In genomic region chr8:122695438-122696042, GRCm38 (mm10) we compare ENCODE assay signal across 13 mouse cellular contexts. TPM values are rescaled to one million over a fixed set of nuclear protein-coding genes. Genes with fewer than 3 reads are reported as not detected.
DNase-seq lines count a peak whose midpoint lies in the region; ATAC-seq and TF ChIP-seq lines count a peak whose summit lies in the region.
"Had no signal": no experiment of that assay in that cellular context is flagged by ENCODE, and none has a peak within 500 bp of the region (broad histone marks: within the 10 kb centered on the region; RNA-seq: fewer than 3 reads in every experiment).

No protein-coding gene starts in this region.

- no peak for ATAC-seq in heart, embryonic 13.5 days (ENCODE audit: extremely low read depth, insufficient number of reproducible peaks, low FRiP score, low TSS enrichment)
- ATAC-seq in liver, postnatal 0 days: peak; percentile 84
- ATAC-seq: forebrain, embryonic 15.5 days; intestine, postnatal 0 days had no signal

- peak overlapping the region; percentile 62 for H3K4me2 ChIP-seq in heart, embryonic 13.5 days
- peak overlapping the region; percentile 83 for H3K4me2 ChIP-seq in liver, postnatal 0 days (ENCODE audit: low read depth, low read length)
- H3K4me2 ChIP-seq: forebrain, embryonic 15.5 days had no signal

- TF ChIP-seq EP300 in liver, postnatal 0 days (IDR thresholded peaks at IDR 0.05; ENCODE audit: low read depth): peak; percentile 78

- peaks cover 43% of the 10 kb centered on the region for H3K4me1 ChIP-seq in heart, embryonic 13.5 days
- peaks cover 85% of the 10 kb centered on the region for H3K4me1 ChIP-seq in liver, postnatal 0 days (ENCODE audit: insufficient read depth)
- H3K4me1 ChIP-seq: forebrain, embryonic 15.5 days had no signal

- no peaks in the 10 kb centered on the region for H3K36me3 ChIP-seq in heart, embryonic 13.5 days
- H3K36me3 ChIP-seq in liver, postnatal 0 days (replicated peaks; ENCODE audit: insufficient read depth, low read length): no peaks in the 10 kb centered on the region
- H3K36me3 ChIP-seq: forebrain, embryonic 15.5 days had no signal

- 60% methylated on average over 7 of the region's 7 CpGs for WGBS in heart, embryonic 13.5 days
- WGBS in liver, postnatal 0 days (ENCODE audit: insufficient replicate concordance): 45% methylated on average over 7 of the region's 7 CpGs

- no peak for TF ChIP-seq CTCF in liver, postnatal 0 days (IDR thresholded peaks at IDR 0.05; ENCODE audit: low read depth)

- no peak overlapping the region for H3K9ac ChIP-seq in heart, embryonic 13.5 days
- 0 out of 2 replicates have a peak overlapping the region, but pooled peaks have one; percentile 26 for H3K9ac ChIP-seq in liver, postnatal 0 days (replicated peaks)
- H3K9ac ChIP-seq: forebrain, embryonic 15.5 days had no signal

- H3K9me3 ChIP-seq in heart, embryonic 13.5 days: no peaks in the 10 kb centered on the region
- no peaks in the 10 kb centered on the region for H3K9me3 ChIP-seq in liver, postnatal 0 days (ENCODE audit: low read length)
- H3K9me3 ChIP-seq: forebrain, embryonic 15.5 days had no signal

- H3K27ac ChIP-seq in heart, embryonic 13.5 days (replicated peaks): no peak overlapping the region
- H3K27ac ChIP-seq in liver, postnatal 0 days (ENCODE audit: low read depth): peak overlapping the region; percentile 37
- H3K27ac ChIP-seq: forebrain, embryonic 15.5 days; layer of hippocampus, adult 2 months had no signal

- no peak overlapping the region for H3K4me3 ChIP-seq in heart, embryonic 13.5 days
- H3K4me3 ChIP-seq in liver, postnatal 0 days (ENCODE audit: low read depth, low read length): no peak overlapping the region
- H3K4me3 ChIP-seq: forebrain, embryonic 15.5 days; layer of hippocampus, adult 2 months had no signal

- intact Hi-C loops in heart, postnatal 10 days (cut with DNase I): no loop called here

- peaks cover 47% of the 10 kb centered on the region for H3K27me3 ChIP-seq in heart, embryonic 13.5 days (replicated peaks)
- 0 out of 2 replicates have a peak, but pooled peaks cover 4% of the 10 kb centered on the region for H3K27me3 ChIP-seq in liver, postnatal 0 days (ENCODE audit: insufficient read depth, low read length)
- H3K27me3 ChIP-seq: forebrain, embryonic 15.5 days had no signal

- no peak for DNase-seq in heart, postnatal 10 days
- DNase-seq in lung, postnatal 4 days: peak; percentile 25 to 46
- no peak for DNase-seq in lung, postnatal 14 days
- peak; percentile 80 for DNase-seq in brain, adult 2 months (ENCODE audit: low read depth, low spot score)
- DNase-seq in liver, postnatal 0 days: peak; percentile 61
- no peak for DNase-seq in cerebellum, postnatal 4 days (ENCODE audit: low spot score in 2 of 2)
- DNase-seq: cerebellum, adult 9-11 months; left cerebral cortex, postnatal 4 days; thymus, postnatal 4 days had no signal

RNA-seq across cellular contexts. Expression of gene Cbfa2t3, which starts 3.4 kb away (rescaled TPM):
- polyA plus RNA-seq in heart, embryonic 13.5 days (2015; fragmentation: Nextera tagmentation; extraction: Ambion mirVana): 4.2 and 4.8 TPM in 2 replicates
- 10 to 100 TPM; 22.2 to 24.5 TPM for total RNA-seq in heart, postnatal 10 days (2021)
- 2.1 and 2.4 TPM in 2 replicates for polyA plus RNA-seq in liver, postnatal 0 days (2015; fragmentation: Nextera tagmentation; extraction: Ambion mirVana)

Comparison
In these comparisons a context has a peak if more than half of its experiments do, and no peak if none do; other contexts are left out.
1. DNase-seq: peak in lung, postnatal 4 days (2 of 2), brain, adult 2 months (single experiment) and liver, postnatal 0 days (single experiment); none in heart, postnatal 10 days (0 of 2), lung, postnatal 14 days (single experiment) and cerebellum, postnatal 4 days (0 of 2).